Mouse (Mus musculus): ENCODE data around the gene Gm17087. TPM values are rescaled to one million over a fixed set of nuclear protein-coding genes. Genes with fewer than 3 reads are reported as not detected.

Gm17087 gene
- not detected for polyA plus RNA-seq (2014; fragmentation: Illumina TruSeq; extraction: RNeasy Lipid Tissue Mini Kit (QIAGEN cat#74804); ENCODE audit: low read depth, low replicate concordance)

GRCm38 (mm10) chr17:8566850-8567249 is at the start of gene Gm17087:
TSS of gene Gm17087 (minus strand) at chr17:8566950.

DNA sequence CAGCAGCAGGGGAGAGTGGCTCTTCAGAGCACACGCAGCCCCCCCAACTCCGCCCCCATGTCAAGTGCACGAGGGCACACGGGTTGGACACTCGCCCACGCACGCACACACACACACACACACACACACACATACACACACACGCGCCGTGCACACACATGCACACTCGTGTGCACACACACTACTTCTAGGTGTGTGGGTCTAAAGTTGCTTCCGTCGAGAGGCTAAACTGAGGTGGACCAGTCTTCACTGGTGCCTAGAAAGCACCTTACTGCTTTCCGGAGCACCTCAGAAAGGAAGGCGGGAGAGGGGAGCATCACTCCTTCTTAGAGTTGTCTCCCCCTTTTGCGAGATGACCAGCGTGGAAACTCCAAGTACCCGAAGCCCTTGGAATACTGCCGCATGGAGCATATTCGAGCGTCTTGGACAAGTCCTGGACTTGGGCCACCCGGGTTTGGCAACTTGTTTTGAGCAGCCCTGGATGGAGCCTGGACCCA is 41.5 kb downstream of the Gm17087 start, which contains the start of gene Pde10a:
Gene Pde10a (plus strand): TSS at position 148 of the 497 bp plus-strand sequence.

Other genes with a start within 250 kb of the Gm17087 start
- not detected for gene Prr18, start 229.5 kb downstream of the Gm17087 start, polyA plus RNA-seq (2014; fragmentation: Illumina TruSeq; extraction: RNeasy Lipid Tissue Mini Kit (QIAGEN cat#74804); ENCODE audit: low read depth, low replicate concordance)
- not detected for gene T2, start 211.0 kb downstream of the Gm17087 start, polyA plus RNA-seq (2014; fragmentation: Illumina TruSeq; extraction: RNeasy Lipid Tissue Mini Kit (QIAGEN cat#74804); ENCODE audit: low read depth, low replicate concordance)
- gene T, start 132.5 kb downstream of the Gm17087 start, polyA plus RNA-seq (2014; fragmentation: Illumina TruSeq; extraction: RNeasy Lipid Tissue Mini Kit (QIAGEN cat#74804); ENCODE audit: low read depth, low replicate concordance), result not detected
- gene Pde10a, start 41.6 kb downstream of the Gm17087 start, polyA plus RNA-seq (2014; fragmentation: Illumina TruSeq; extraction: RNeasy Lipid Tissue Mini Kit (QIAGEN cat#74804); ENCODE audit: low read depth, low replicate concordance), result 0.13 TPM

Data from liver, adult 10 weeks (tissue).